10 mouse cellular contexts compared by ENCODE assay signal in the genomic region with DNA sequence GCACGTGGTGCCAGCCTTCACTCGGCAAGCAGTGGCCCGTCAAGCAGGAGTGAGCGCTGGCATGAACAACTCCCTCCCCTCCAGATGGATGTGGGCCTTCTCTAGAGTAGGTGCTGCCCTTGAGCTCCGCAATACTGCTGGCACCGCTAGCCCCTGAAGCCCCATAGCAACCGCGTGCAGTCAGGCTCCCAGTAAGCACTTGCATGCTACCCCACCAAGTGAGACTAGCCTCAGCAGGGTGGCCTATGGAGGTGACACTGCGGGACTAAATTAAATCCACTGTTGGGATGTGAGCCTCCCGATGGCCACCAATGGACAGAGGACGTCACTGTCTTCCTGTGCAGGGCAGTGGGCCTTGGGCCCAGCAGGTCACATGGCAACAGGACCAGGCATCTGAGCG. TPM values are rescaled to one million over a fixed set of nuclear protein-coding genes. Genes with fewer than 3 reads are reported as not detected.
DNase-seq lines count a peak whose midpoint lies in the region; ATAC-seq and TF ChIP-seq lines count a peak whose summit lies in the region.
"Had no signal": no experiment of that assay in that cellular context is flagged by ENCODE, and none has a peak within 500 bp of the region (broad histone marks: within the 10 kb centered on the region; RNA-seq: fewer than 3 reads in every experiment).

No protein-coding gene starts in this region.

- WGBS in stomach, embryonic 15.5 days = 74% methylated on average over 12 of the region's 12 CpGs
- 64% methylated on average over 12 of the region's 12 CpGs for WGBS in stomach, postnatal 0 days
- WGBS in limb, embryonic 15.5 days = 71% methylated on average over 12 of the region's 12 CpGs

- DNase-seq in cerebellum, adult 11 months = peak; percentile 45
- DNase-seq in cerebellum, postnatal 4 days (ENCODE audit: low spot score in 2 of 2) = no peak
- DNase-seq in stomach, postnatal 0 days (ENCODE audit: low spot score) = no peak
- no peak for DNase-seq in gastrocnemius, adult 8-10 months (ENCODE audit: low spot score in 2 of 2)
- no peak for DNase-seq in thymus, postnatal 4 days
- no peak for DNase-seq in gastrocnemius, postnatal 4 days (ENCODE audit: low spot score in 2 of 2)
- DNase-seq: adrenal gland, adult 8-10 months; lung, postnatal 14 days had no signal

- H3K27ac ChIP-seq in stomach, embryonic 15.5 days = peak overlapping the region; percentile 11; the same call in 1 of the 2 replicates
- H3K27ac ChIP-seq in stomach, postnatal 0 days (replicated peaks) = no peak overlapping the region
- H3K27ac ChIP-seq in limb, embryonic 15.5 days = peak overlapping the region; percentile 86; the same call in 1 of the 2 replicates

- H3K27me3 ChIP-seq in stomach, embryonic 15.5 days (replicated peaks) = no peaks in the 10 kb centered on the region
- no peaks in the 10 kb centered on the region for H3K27me3 ChIP-seq in stomach, postnatal 0 days (ENCODE audit: control insufficient read depth, insufficient read depth, low read length)
- no peaks in the 10 kb centered on the region for H3K27me3 ChIP-seq in limb, embryonic 15.5 days

- H3K4me1 ChIP-seq in stomach, embryonic 15.5 days = peaks cover 40% of the 10 kb centered on the region
- peaks cover 10% of the 10 kb centered on the region for H3K4me1 ChIP-seq in stomach, postnatal 0 days (replicated peaks; ENCODE audit: control insufficient read depth, insufficient read depth)
- peaks cover 80% of the 10 kb centered on the region for H3K4me1 ChIP-seq in limb, embryonic 15.5 days

- no peak for ATAC-seq in stomach, embryonic 15.5 days (ENCODE audit: insufficient read depth, low FRiP score, low read depth)
- no peak for ATAC-seq in stomach, postnatal 0 days (ENCODE audit: low FRiP score, low TSS enrichment)
- ATAC-seq in limb, embryonic 15.5 days (ENCODE audit: insufficient number of reproducible peaks, low FRiP score, low TSS enrichment, low read depth) = no peak

- TF ChIP-seq CTCF in stomach, postnatal 0 days (IDR thresholded peaks at IDR 0.05; ENCODE audit: low read depth) = no peak

- H3K36me3 ChIP-seq in stomach, embryonic 15.5 days = no peaks in the 10 kb centered on the region
- no peaks in the 10 kb centered on the region for H3K36me3 ChIP-seq in stomach, postnatal 0 days (ENCODE audit: control insufficient read depth, insufficient read depth, low read length)
- H3K36me3 ChIP-seq in limb, embryonic 15.5 days = no peaks in the 10 kb centered on the region

- TF ChIP-seq EP300 in stomach, postnatal 0 days (optimal IDR thresholded peaks at IDR 0.05) = no peak

- H3K9me3 ChIP-seq in stomach, embryonic 15.5 days = no peaks in the 10 kb centered on the region
- no peaks in the 10 kb centered on the region for H3K9me3 ChIP-seq in stomach, postnatal 0 days (ENCODE audit: control insufficient read depth, low read length)
- no peaks in the 10 kb centered on the region for H3K9me3 ChIP-seq in limb, embryonic 15.5 days

- no peak overlapping the region for H3K4me2 ChIP-seq in stomach, embryonic 15.5 days
- no peak overlapping the region for H3K4me2 ChIP-seq in stomach, postnatal 0 days (replicated peaks; ENCODE audit: low read depth)
- no peak overlapping the region for H3K4me2 ChIP-seq in limb, embryonic 15.5 days

- no peak overlapping the region for H3K9ac ChIP-seq in stomach, embryonic 15.5 days
- H3K9ac ChIP-seq in stomach, postnatal 0 days (ENCODE audit: low read length) = no peak overlapping the region
- no peak overlapping the region for H3K9ac ChIP-seq in limb, embryonic 15.5 days

- H3K4me3 ChIP-seq in stomach, embryonic 15.5 days (replicated peaks) = no peak overlapping the region
- no peak overlapping the region for H3K4me3 ChIP-seq in stomach, postnatal 0 days (ENCODE audit: low read depth, low read length)
- H3K4me3 ChIP-seq in limb, embryonic 15.5 days = no peak overlapping the region

RNA-seq across cellular contexts. Expression of a gene that starts 41.2 kb away (rescaled TPM):
- polyA plus RNA-seq in stomach, embryonic 15.5 days (2015; fragmentation: Nextera tagmentation; extraction: Ambion mirVana) = 3.2 TPM in 2 replicates
- 1.6 TPM in 2 replicates for polyA plus RNA-seq in stomach, postnatal 0 days (2015; fragmentation: Nextera tagmentation; extraction: Ambion mirVana)
- polyA plus RNA-seq in limb, embryonic 15.5 days (2015; fragmentation: Nextera tagmentation; extraction: Ambion mirVana) = 2.4 and 3.4 TPM in 2 replicates
- total RNA-seq in gastrocnemius, adult 8-10 months (2022) = 100 to 1,000 TPM; 133 to 150 (median 139) TPM
- total RNA-seq in gastrocnemius, postnatal 4 days (2021) = 10 to 100 TPM; 35.5 to 36.4 TPM

RNA-seq across cellular contexts. Expression of a gene that starts 41.5 kb away (rescaled TPM):
- 87.1 and 94.2 TPM in 2 replicates for polyA plus RNA-seq in stomach, embryonic 15.5 days (2015; fragmentation: Nextera tagmentation; extraction: Ambion mirVana)
- polyA plus RNA-seq in stomach, postnatal 0 days (2015; fragmentation: Nextera tagmentation; extraction: Ambion mirVana) = 54.5 and 56.2 TPM in 2 replicates
- 87.1 and 87.2 TPM in 2 replicates for polyA plus RNA-seq in limb, embryonic 15.5 days (2015; fragmentation: Nextera tagmentation; extraction: Ambion mirVana)
- total RNA-seq in gastrocnemius, adult 8-10 months (2022) = 100 to 1,000 TPM; 111 to 120 (median 117) TPM
- 100 to 1,000 TPM in 1 of 2 experiments, 10 to 100 TPM in 1; 98.9 to 107 TPM for total RNA-seq in gastrocnemius, postnatal 4 days (2021)

RNA-seq across cellular contexts. Expression of a gene that starts 54.6 kb away (rescaled TPM):
- 7.3 and 7.9 TPM in 2 replicates for polyA plus RNA-seq in stomach, embryonic 15.5 days (2015; fragmentation: Nextera tagmentation; extraction: Ambion mirVana)
- 6.7 and 7.0 TPM in 2 replicates for polyA plus RNA-seq in stomach, postnatal 0 days (2015; fragmentation: Nextera tagmentation; extraction: Ambion mirVana)
- polyA plus RNA-seq in limb, embryonic 15.5 days (2015; fragmentation: Nextera tagmentation; extraction: Ambion mirVana) = 4.2 and 4.7 TPM in 2 replicates
- 10 to 100 TPM; 41.1 to 49.4 (median 43.5) TPM for total RNA-seq in gastrocnemius, adult 8-10 months (2022)
- total RNA-seq in gastrocnemius, postnatal 4 days (2021) = 1 to 10 TPM; 7.3 to 8.4 TPM
